Mouse (Mus musculus) heart, adult 2 months (tissue): ENCODE data around the gene Mxi1. TPM values are rescaled to one million over a fixed set of nuclear protein-coding genes. Genes with fewer than 3 reads are reported as not detected.

ENCODE experiments used
- DNase-seq, 2 experiments: peaks; one replicate each; pipeline ENCODE4 v3.0.0; 2021
- H3K27ac ChIP-seq: fragments of 200-600 bp; 2 replicates; pipeline ENCODE4 v1.8.1; 2022
- H3K27me3 ChIP-seq: fragments of 200-500 bp; 2 replicates; pipeline ENCODE4 v1.6.1; 2012; ENCODE audit warnings: mild to moderate bottlenecking, low read length, inconsistent platforms, mixed read lengths; ENCODE audit not compliant: control insufficient read depth, insufficient read depth
- H3K36me3 ChIP-seq: fragments of 200-500 bp; 2 replicates; pipeline ENCODE4 v1.6.1; 2012; ENCODE audit warnings: low read length, inconsistent platforms; ENCODE audit not compliant: control insufficient read depth, insufficient read depth
- H3K4me1 ChIP-seq: fragments of 200-500 bp; 2 replicates; pipeline ENCODE4 v1.6.1; 2011; ENCODE audit warnings: low read length; ENCODE audit not compliant: control insufficient read depth, insufficient read depth
- H3K4me3 ChIP-seq: fragments of 200-600 bp; 2 replicates; pipeline ENCODE4 v1.8.1; 2022
- H3K79me2 ChIP-seq: fragments of 200-500 bp; replicated peaks from 2 replicates; pipeline ENCODE4 v1.6.1; 2012; ENCODE audit warnings: mild to moderate bottlenecking, inconsistent platforms, low read length, moderate library complexity, mixed read lengths; ENCODE audit not compliant: control insufficient read depth, insufficient read depth
- H3K9ac ChIP-seq: fragments of 200-500 bp; 2 replicates; pipeline ENCODE4 v1.6.1; 2012; ENCODE audit warnings: low read depth, mild to moderate bottlenecking, control low read depth, inconsistent platforms, low read length, mixed read lengths
- CTCF ChIP-seq: fragments of 200-600 bp; IDR thresholded peaks from 2 replicates; pipeline ENCODE4 v1.8.1; 2022; ENCODE audit warnings: antibody characterized with exemption, mild to moderate bottlenecking, moderate library complexity
- EP300 ChIP-seq: fragments of 200-500 bp; IDR thresholded peaks from 2 replicates; pipeline ENCODE4 v1.6.1; 2011; ENCODE audit warnings: low read depth, low read length, control low read depth; ENCODE audit not compliant: insufficient read depth
- POLR2A ChIP-seq: fragments of 200-500 bp; IDR thresholded peaks from 2 replicates; pipeline ENCODE4 v1.6.1; 2011; ENCODE audit warnings: mild to moderate bottlenecking, low read depth, low read length, control low read depth; ENCODE audit not compliant: insufficient read depth
- WGBS: fragments of 180-500 bp; shearing (Covaris S2); methylation state at CpG from one replicate; pipeline ENCODE4 v1.1.7; 2018; 5-methylcytosine and 5-hydroxymethylcytosine counted together
- intact Hi-C: fragments of 180-260 bp; cut with DNase I; formaldehyde crosslinking; loops from one replicate; pipeline ENCODE4 v1.15.1; 2025
- polyA plus RNA-seq: library from polyadenylated mRNA; depleted of rRNA; stranded (reverse); fragments of >200 nt; gene quantifications from 2 replicates; pipeline ENCODE4 v1.2.3, GENCODE M21; 2012
- total RNA-seq, 2 experiments: library from RNA; stranded (reverse); gene quantifications; 2 replicates each; pipeline ENCODE4 v1.2.3; 2021

Gene Mxi1
- total and polyA plus RNA-seq, 3 experiments: 20.9 to 49.6 (median 38.7) TPM

GRCm38 (mm10) chr19:53370233-53370632, 59.9 kb downstream of the Mxi1 start:
- H3K27ac ChIP-seq: no peak overlapping the region
- no peaks in the 10 kb centered on the region for H3K27me3 ChIP-seq
- peaks cover 4% of the 10 kb centered on the region for H3K36me3 ChIP-seq
- TF ChIP-seq CTCF: no peak
- no peak for TF ChIP-seq POLR2A
- TF ChIP-seq EP300: no peak
- intact Hi-C loops: loop anchor here (10.0 kb wide), 1 partner anchor 225 kb away; the partner anchor contains the start of gene Add3
- WGBS: 84% methylated on average over 15 of the region's 15 CpGs
- H3K4me1 ChIP-seq: peaks cover 5% of the 10 kb centered on the region
- no peak overlapping the region for H3K4me3 ChIP-seq
- no peaks in the 10 kb centered on the region; the same call in 1 of the 2 replicates for H3K79me2 ChIP-seq
- H3K9ac ChIP-seq: no peak overlapping the region
- no peak for DNase-seq

- Histone ChIP-seq H3K27ac (no peak within 1 kb of the TSS), H3K4me3 (no peak within 1 kb of the TSS), H3K4me1 (no peaks in the 10 kb centered on the region; the same call in 1 of the 2 replicates), H3K36me3 (no peaks in the 10 kb centered on the region), H3K79me2 (no peaks in the 10 kb centered on the region; the same call in 1 of the 2 replicates), H3K9ac (no peak within 1 kb of the TSS), H3K27me3 (no peaks in the 10 kb centered on the region)
- no peak for TF ChIP-seq POLR2A
- TF ChIP-seq CTCF: no peak
- no peak for TF ChIP-seq EP300
- DNase-seq: no peak
- 80% methylated on average over 13 of the region's 13 CpGs for WGBS
- intact Hi-C loops: loop anchor here (10.0 kb wide), 1 partner anchor 227 kb away; the partner anchor contains the start of gene Add3
Observed at GRCm38 (mm10) chr19:53371666-53372065, 61.3 kb downstream of the Mxi1 start, which contains the start of gene Gm10197. Gm10197 (minus strand) TSS chr19:53371766.

- Histone ChIP-seq H3K9ac (no peak overlapping the region), H3K4me3 (no peak overlapping the region), H3K27me3 (no peaks in the 10 kb centered on the region), H3K36me3 (no peaks in the 10 kb centered on the region; the same call in 1 of the 2 replicates), H3K27ac (no peak overlapping the region), H3K4me1 (no peaks in the 10 kb centered on the region; the same call in 1 of the 2 replicates), H3K79me2 (no peaks in the 10 kb centered on the region; the same call in 1 of the 2 replicates)
- TF ChIP-seq POLR2A (no peak), CTCF (no peak), EP300 (no peak)
- intact Hi-C loops: loop anchor here (1.0 to 10.0 kb wide), 2 partner anchors 64 to 229 kb away; partner anchors contain the start of gene Add3
- 94% methylated on average over 2 of the region's 2 CpGs for WGBS
- DNase-seq: no peak
Observed at GRCm38 (mm10) chr19:53373570-53373969, 63.3 kb downstream of the Mxi1 start.

GRCm38 (mm10) chr19:53375299-53375698, 65.0 kb downstream of the Mxi1 start:
- no peaks in the 10 kb centered on the region for H3K27me3 ChIP-seq
- no peak for DNase-seq
- H3K9ac ChIP-seq: no peak overlapping the region
- H3K36me3 ChIP-seq: peaks cover 2% of the 10 kb centered on the region; the same call in 1 of the 2 replicates
- WGBS: 92% methylated on average over 6 of the region's 6 CpGs
- H3K4me3 ChIP-seq: no peak overlapping the region
- H3K27ac ChIP-seq: no peak overlapping the region
- no peaks in the 10 kb centered on the region for H3K4me1 ChIP-seq
- H3K79me2 ChIP-seq: no peaks in the 10 kb centered on the region
- intact Hi-C loops: loop anchor here (10.0 kb wide), 1 partner anchor 230 kb away; the partner anchor contains the start of gene Add3
- TF ChIP-seq CTCF (no peak), POLR2A (no peak), EP300 (no peak)

GRCm38 (mm10) chr19:53375816-53376215, 65.5 kb downstream of the Mxi1 start:
- intact Hi-C loops: loop anchor here (10.0 kb wide), 1 partner anchor 231 kb away; the partner anchor contains the start of gene Add3
- 93% methylated on average over 9 of the region's 9 CpGs for WGBS
- H3K9ac ChIP-seq: no peak overlapping the region
- no peaks in the 10 kb centered on the region for H3K27me3 ChIP-seq
- no peaks in the 10 kb centered on the region for H3K4me1 ChIP-seq
- no peaks in the 10 kb centered on the region for H3K79me2 ChIP-seq
- H3K36me3 ChIP-seq: peaks cover 2% of the 10 kb centered on the region; the same call in 1 of the 2 replicates
- no peak overlapping the region for H3K27ac ChIP-seq
- no peak overlapping the region for H3K4me3 ChIP-seq
- TF ChIP-seq CTCF: no peak
- TF ChIP-seq POLR2A: no peak
- no peak for DNase-seq

GRCm38 (mm10) chr19:53377652-53378051, 67.3 kb downstream of the Mxi1 start:
- intact Hi-C loops: loop anchor here (10.0 kb wide), 1 partner anchor 233 kb away; the partner anchor contains the start of gene Add3
- 80% methylated on average over 8 of the region's 8 CpGs for WGBS
- H3K36me3 ChIP-seq: peaks cover 6% of the 10 kb centered on the region

More at GRCm38 (mm10) chr19:53377652-53378051, 67.3 kb downstream of the Mxi1 start:
- Histone ChIP-seq H3K27ac (no peak overlapping the region), H3K4me3 (no peak overlapping the region), H3K4me1 (no peaks in the 10 kb centered on the region), H3K79me2 (no peaks in the 10 kb centered on the region), H3K9ac (no peak overlapping the region), H3K27me3 (no peaks in the 10 kb centered on the region)
- DNase-seq: no peak
- no peak for TF ChIP-seq POLR2A
- no peak for TF ChIP-seq CTCF
- no peak for TF ChIP-seq EP300
